Mouse (Mus musculus) heart, postnatal 10 days (tissue): ENCODE measurements at regions not wholly inside any gene's neighbourhood (a gene's known extent, or its start where the extent isn't known, plus 50 kb on each side); places are given as distances from the start of the nearest gene placed in this dataset.
A peak's percentile ranks its signal among the peaks of the same experiment; 100 is the strongest.
"Not testable (repeated sequence)": the region's sequence is repeated elsewhere in the genome, so short reads cannot be mapped to it uniquely, and the experiment has no call there.

Experiments used
- DNase-seq, 2 experiments: peaks; one replicate each; pipeline ENCODE4 v3.0.0; 2021
- intact Hi-C: fragments of 180-260 bp; cut with DNase I; formaldehyde crosslinking; loops from one replicate; pipeline ENCODE4 v1.15.1; 2025

DNA sequence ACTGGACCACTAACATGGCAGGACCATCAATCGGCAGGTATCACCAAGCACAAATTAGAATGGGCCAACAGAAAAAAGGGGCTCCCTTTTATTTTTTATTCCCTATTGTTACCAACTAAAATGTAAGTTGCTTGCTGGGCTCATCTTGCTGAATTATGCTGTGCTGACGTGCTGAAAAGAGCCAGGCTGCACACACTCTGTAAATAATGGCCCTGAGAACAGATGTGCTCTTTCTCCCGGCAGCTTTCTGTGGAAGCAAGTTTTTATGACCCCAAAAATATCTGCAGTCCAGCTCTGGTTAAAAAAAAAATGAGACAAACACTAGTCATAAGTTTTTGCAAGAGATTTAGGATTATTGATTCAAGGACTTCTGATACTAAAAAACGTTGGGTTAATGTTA lies 230.4 kb downstream of the Dad1 start:
- no peak for DNase-seq
- intact Hi-C loops = no loop called here

DNA sequence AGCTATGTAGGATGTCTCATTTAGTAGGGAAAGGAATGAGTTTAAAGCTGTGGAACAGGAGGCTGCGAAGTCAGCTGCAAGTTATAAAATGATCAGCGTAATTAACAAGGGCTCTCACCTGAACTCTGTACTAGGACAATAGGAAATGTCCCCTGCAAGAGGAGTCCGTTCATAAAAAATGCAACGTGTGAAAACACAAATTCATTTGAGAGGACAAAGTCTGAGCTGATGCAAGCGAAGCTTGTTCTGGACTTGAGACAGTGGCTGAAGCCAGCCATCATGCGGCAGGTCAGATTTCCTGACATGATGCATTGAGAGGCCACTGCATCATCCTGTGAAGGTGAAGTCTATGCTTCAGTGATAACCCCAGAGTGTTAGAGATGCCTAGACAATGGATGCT lies 232.5 kb downstream of the Dad1 start:
- no peak for DNase-seq
- intact Hi-C loops = no loop called here

DNA sequence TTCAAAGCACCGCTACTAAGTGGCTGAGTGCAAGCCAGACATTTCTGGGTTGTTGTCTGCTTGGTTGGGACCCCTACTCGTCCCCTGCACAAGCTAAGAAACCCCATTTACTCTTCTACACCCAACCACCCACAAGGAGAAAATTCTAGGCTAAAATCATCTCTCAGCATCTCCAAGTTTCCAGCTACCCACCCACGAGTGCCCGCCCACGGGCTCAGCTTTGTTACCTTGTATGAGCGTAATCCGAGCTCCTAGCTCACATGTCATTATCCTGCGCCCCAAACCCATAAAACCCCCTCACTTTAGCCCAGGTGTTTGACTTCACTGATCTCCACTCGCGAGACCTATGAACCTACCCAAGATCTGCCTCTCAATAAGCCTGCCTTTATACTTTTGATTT lies 239.3 kb downstream of the Dad1 start:
- DNase-seq = no peak
- intact Hi-C loops = no loop called here

DNA sequence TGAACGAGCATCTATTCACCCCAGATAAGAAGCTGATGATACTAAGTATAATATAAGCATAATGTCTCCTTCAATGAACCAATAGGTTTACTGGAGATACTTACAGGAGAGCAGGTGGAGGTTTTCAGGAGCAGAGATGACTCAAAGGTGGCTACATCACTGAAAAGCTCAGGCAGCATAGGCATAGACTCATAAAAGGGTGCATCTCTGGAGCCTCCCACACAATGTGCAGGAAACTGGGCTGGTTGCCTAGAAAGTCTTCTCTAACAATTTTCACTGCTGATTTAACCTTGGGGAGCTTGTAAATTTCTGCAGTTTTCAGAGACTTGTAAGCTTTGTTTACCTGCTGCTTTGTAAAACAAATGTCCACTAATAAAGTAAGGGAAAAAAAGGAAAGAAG lies 251.8 kb downstream of the Dad1 start:
- intact Hi-C loops = no loop called here
- no peak for DNase-seq

DNA sequence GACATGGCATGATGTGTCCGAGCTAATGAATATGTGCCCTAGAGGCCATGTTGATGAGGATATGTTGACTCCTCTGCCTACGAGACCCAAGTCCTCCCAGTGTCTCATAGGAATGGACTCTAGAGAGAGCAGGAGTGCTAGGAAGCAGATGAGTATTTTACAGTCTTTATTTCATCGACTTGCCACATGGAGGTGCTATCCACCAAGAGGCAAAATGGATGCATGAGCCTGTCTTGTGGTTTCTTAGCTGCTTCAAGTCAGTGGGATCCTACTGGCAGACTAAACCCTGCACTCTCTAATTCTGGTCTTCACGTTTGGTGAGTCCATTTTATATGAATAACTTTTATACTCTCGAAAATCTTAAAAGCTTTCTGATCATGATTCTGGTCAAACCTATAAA lies 253.4 kb downstream of the Dad1 start:
- intact Hi-C loops = no loop called here
- no peak for DNase-seq

DNA sequence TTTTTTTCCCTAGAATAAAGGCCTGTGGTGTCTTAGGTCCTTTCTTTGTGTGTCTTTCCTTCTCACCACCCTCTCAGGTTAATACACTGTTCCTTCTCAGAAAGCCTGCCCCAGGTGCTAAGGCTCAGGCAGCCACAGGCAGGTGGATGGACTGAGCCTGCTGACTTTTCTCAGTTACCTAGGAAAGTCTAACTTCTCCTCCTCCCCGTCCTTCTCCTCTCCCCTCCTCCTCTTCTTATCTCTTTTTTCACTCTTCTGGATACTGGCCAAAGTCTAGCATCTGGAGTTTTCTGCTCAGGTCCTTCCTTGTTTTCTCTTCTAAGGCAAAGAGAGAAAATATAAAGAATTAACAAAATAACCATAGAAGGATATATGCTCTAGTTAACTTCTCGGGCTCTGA lies 260.5 kb downstream of the Dad1 start:
- no peak for DNase-seq
- intact Hi-C loops = no loop called here

DNA sequence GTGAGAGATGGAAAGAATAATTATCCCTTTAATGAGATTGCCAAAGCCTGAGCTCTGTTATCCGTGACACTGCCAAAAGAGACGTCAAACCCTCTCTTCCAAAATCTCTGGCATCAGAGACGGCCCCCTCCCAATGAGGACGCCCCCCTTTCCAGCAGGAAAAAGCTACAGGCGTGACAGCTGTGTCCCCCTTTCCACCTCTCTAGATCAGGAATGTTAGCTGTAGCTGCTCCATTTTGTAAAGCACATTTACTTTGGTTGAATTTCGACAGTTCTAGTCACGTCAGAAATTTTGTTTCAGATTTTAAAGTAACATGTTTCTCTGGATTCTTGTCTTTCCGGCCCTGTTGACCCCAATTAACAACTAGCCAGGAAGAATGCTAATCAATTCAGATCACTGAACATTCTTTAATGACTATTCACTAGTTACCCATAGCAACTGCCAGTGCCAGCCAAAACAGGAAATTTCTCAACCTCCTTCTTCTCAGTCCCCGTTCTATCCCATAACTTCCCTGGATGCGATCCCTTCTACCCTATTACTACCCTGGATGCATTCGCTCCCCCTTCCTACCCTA lies 261.1 kb downstream of the Dad1 start:
- no peak for DNase-seq
- intact Hi-C loops = no loop called here

DNA sequence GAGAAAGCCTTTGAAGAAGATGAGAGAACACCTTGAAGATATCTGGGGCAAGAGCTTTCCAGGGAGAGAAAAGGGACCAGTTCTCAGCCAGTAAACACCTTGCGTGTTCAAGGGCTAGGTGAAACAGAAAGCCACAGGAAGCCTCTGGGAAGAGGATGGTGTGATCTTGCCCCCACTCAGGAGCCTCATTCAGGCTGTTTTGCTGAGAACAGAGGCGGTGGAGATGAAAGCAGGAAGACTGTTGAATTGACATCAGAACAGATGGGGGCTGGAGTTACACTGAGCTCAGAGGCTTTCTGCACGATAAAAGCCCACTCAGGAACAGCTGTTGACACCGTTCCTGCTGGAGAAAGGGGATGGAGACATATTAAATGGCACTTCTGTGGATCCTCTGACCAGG lies 262.5 kb downstream of the Dad1 start:
- intact Hi-C loops = no loop called here
- no peak for DNase-seq

DNA sequence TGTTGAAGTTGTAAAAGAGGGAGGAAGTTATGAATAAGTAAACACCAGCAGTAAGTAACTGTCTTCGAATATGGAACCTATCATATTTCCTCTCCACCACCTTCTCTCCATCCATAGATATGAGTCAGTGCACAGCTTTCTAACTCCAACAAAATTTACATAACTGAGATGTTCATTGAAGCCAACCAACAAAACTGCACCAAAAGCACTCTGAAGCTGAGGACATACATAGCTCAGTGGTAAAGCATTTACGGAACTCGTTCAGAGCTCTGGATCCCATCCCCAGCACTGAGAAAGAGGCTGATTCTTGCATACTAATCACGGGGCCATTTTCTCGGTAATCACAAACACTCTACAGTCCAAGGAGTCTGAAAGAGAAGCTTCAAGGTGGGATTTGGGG lies 273.1 kb downstream of the Dad1 start:
- intact Hi-C loops = no loop called here
- DNase-seq = no peak

DNA sequence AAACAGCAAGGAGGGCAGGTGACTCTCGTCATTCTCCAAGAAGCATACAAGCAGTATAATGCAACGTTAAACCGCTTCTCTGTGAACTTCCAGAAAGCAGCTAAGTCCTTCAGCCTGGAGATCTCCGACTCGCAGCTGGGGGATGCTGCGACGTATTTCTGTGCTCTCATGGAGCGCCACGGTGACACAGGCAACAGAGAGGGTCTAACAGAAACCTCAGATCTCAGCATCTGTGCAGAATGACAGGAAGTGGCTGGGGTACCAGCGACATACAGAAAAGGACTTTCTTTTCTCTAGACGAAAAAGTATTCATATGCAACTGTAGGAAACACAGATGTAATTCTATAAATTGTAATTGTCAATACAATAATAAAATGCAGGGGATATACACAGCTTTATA lies 292.5 kb downstream of the Dad1 start:
- DNase-seq = not testable (repeated sequence)
- intact Hi-C loops = loop anchor here (5.0 kb wide), 1 partner anchor 34 kb away; no protein-coding TSS in a partner anchor

DNA sequence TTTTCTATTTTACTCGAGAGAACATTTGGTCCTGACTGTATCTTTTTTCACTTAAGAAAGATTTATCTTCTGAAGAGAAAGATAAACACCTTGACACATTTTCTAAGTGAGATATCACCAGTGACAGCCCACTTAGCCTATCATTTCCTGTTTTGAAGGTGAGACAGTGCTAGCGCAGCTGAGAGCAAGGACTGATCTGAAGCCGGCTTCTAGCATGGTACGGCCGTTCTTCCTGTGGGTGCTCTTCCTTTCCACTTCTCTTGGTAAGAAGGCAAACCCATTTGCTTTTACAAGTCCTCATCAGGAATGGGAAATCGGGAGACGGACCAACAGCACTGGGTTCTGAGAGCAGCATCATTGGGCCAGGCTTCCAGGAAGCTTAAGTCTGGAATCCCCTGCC lies 293.1 kb downstream of the Dad1 start:
- DNase-seq = no peak
- intact Hi-C loops = loop anchor here (5.0 kb wide), 1 partner anchor 33 kb away; no protein-coding TSS in a partner anchor

DNA sequence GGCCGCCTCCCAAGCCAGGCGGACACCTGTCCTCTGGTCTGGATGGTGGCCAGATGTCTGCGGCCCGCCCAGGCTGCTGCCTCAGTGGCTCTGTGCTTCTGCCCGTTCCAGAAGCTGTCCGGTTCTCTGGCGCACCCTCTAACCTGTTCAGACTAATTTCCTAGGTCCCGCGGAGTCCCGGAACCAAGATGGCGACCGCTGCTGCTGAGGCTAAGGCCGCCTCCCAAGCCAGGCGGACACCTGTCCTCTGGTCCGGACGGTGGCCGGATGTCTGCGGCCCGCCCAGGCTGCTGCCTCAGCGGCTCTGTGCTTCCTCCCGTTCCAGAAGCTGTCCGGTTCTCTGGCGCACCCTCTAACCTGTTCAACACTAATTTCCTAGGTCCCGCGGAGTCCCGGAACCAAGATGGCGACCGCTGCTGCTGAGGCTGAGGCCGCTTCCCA lies 318.1 kb downstream of the Dad1 start:
- DNase-seq = peak; percentile 71 to 77
- intact Hi-C loops = not testable (repeated sequence)

DNA sequence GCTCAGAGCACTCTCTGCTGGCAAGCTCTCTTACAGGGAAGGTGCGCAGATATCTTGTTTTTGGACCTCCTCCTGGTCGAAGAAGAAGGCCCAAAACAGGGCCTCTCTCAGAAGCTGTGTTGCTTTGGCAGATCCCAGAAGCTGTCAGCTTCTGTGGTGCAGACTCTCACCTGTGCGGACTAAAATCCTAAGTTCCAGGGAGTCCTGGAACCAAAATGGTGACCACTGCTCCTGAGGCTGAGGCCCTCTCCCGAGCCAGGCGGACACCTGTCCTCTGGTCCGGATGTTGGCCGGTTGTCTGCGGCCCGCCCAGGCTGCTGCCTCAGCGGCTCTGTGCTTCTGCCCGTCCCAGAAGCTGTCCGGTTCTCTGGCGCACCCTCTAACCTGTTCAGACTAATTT lies 318.6 kb downstream of the Dad1 start:
- intact Hi-C loops = not testable (repeated sequence)

DNA sequence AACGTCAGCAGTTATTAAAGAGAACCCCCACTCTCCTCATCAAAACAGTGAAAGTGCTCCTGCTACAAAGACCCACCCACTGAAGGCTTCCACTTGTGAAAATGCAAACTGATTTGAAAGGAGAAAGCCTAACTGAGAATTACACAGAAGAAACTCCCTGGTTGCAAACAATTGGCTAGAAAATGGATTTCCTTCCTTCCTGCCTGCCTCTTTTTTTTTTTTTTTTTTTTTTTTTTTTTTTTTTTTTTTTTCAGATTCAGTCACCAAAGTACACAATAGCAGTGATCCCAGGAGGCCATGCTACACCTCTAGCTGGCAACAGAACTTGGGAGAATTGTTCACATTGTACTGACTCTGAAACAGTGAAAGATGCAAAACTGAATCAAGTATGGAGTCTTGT lies 343.0 kb downstream of the Dad1 start:
- intact Hi-C loops = no loop called here
- DNase-seq = no peak

More for the DNA sequence above, 318.6 kb downstream of the Dad1 start:
- peak; percentile 50 to 65 for DNase-seq

DNA sequence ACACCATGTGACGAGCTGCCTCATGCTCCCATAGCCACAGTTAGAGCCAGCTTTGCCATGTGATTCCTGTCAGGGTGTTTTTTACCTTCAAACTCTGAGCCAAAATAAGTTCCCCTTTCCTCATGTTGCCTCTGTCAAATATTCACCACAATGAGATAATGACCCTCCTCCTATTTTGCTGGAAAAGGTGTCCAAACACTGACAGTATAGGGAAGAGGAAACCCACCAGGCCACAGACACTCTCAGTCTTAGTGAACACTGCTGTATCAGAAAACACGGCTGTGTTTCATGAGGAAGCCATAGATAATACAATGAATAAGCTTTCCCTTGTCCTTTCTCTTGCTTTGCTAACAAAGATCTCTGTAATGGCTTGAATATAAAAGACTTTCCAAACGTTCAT lies 349.3 kb downstream of the Dad1 start:
- intact Hi-C loops = no loop called here
- no peak for DNase-seq

DNA sequence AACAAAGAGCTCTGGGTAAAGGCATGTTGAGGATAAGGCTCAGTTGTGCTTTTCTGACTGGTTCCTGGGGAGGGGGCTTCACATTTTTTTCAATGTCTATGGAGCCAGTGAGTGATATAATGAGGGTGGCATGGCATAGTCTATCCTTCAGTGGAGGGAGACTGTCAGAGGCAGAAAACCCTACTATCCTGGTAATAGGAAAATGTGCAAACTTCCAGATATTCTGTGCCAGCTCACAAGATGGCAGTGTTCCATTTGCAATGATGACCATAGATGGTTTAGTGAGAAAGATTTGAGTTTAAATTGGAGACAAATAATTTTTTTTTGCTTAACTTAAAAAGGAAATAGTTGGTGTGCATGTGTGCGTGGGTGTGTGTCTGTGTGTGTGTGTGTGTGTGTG lies 352.8 kb downstream of the Dad1 start:
- DNase-seq = no peak
- intact Hi-C loops = no loop called here

DNA sequence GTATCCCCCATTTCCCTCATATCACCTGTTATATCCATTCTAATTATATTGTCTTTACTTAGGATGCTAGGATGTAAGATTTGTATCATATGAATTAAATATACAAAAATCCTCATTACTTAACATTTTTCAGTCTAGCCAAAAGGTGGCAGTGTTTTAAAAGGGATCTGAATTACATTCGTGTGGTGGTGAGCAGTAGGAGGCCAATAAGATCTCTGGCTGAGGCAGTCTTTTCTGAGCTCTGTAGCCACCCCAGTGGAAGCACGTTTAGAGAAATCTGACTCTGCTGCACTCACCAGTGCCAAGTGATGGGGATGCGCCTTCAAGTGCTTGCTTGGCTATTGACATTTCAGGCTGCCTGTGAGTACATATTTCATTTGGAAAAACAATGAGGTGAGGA lies 372.6 kb downstream of the Dad1 start:
- intact Hi-C loops = loop anchor here (5.0 kb wide), 2 partner anchors 176 to 271 kb away; no protein-coding TSS in a partner anchor
- DNase-seq = peak; percentile 4 to 10

DNA sequence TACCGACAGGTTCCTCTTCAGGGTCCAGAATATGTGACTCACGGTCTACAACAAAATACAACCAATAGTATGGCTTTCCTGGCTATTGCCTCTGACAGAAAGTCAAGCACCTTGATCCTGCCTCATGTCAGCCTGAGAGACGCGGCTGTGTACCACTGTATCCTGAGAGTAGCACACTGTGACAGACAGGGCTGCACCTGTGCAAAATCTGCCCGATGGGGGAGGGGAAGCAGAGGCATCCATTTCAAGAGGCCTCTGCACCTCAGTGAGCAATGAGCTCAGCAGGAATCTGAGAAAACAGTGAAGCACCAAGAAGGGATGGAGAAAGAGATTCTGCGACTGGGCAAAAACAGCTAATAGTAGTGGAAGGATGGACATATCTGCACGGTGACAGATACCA lies 377.3 kb downstream of the Dad1 start:
- intact Hi-C loops = no loop called here

DNA sequence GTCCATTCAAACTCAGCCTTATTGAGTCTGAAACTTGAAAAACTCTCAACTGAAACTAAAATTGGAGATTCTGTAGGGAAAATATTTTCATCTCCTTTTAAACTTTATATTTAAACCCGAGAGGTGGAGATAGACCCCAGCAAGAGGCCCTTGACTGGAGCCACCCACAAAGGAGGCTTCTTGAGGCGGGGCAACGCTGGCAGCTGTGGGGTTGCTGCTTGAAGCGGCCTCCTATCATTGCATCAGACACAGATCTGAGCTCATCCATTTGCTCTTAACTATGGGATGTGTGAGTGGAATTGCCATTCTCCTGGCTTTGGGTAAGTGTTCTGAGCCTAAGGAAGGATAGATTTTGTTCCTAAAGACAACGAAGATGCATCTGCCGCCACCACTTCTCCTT lies 378.2 kb downstream of the Dad1 start:
- intact Hi-C loops = no loop called here
- DNase-seq = no peak

More for the DNA sequence above, 377.3 kb downstream of the Dad1 start:
- no peak for DNase-seq

DNA sequence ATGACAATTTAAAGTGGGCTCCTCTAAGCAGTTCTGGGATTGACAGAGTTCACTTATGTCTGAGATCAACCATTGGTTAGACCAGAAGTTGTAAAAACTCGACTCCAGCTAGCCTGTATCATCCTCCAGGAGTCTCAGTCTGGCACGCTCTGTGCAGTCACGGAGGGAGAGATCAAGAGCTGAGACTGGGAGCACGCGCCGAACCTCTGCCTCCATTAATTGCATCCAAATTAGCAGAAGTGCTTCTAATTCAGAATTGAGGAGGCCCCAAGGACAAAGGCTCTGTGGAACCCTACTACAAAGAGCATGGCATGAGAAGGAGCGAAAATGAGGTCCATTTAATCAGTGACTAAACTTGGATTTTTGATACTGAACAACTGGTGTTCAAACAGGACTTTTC lies 406.9 kb downstream of the Dad1 start:
- intact Hi-C loops = no loop called here
- no peak for DNase-seq

DNA sequence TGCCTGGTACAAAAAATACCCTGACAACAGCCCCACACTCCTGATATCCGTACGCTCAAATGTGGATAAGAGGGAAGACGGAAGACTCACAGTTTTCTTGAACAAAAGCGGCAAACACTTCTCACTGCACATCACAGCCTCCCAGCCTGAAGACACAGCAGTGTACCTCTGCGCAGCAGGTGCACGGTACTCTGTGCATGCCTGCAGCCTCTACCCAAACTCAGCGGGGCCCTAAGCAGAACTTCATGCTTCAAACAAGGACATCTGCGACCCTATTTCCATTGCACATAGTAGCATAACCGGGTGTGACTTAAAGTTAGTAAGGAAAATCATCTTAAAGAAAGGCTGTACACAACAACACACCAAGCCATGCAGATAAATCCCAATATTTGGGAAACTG lies 408.3 kb downstream of the Dad1 start:
- intact Hi-C loops = no loop called here
- DNase-seq = no peak

DNA sequence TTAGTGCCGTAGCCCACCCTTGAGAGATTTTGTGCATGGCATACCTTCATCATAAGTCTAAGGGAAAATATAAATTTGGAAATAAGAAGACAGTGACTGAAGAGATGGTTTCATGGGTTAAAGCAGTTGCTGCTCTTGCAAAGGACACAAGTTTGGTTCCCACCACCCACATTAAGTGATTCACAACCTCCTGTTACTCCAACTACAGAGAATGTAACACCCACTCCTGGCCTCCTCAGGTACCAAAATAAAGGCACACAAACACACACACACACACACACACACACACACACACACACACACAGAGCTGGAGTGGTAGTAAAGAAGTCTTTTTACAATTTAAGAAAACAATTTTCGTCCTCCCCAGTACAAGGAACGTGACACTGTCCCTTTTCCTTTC lies 421.4 kb downstream of the Dad1 start:
- intact Hi-C loops = no loop called here
- DNase-seq = no peak

DNA sequence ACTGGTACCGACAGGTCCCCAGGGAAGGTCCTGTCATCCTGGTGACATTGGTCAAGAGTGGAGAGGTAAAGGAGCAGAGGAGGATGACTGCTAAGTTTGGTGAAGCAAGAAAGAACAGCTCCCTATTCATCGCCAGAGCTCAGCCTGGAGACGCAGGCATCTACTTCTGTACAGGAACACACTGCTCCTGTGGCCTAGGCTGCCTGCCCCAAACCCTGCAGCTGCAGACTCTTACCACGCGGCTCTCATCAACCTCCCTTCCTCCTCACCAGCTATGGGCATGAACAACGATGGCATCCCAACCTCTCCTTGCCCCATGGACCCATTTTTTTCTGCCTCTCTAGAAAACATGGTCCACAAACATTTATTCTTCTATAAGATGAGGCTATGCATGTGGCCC lies 422.3 kb downstream of the Dad1 start:
- intact Hi-C loops = no loop called here
- DNase-seq = no peak
